Mouse (Mus musculus): Measurements from ENCODE around the gene Nde1.
"Not testable (repeated sequence)": the region's sequence is repeated elsewhere in the genome, so short reads cannot be mapped to it uniquely, and the experiment has no call there.

The Nde1 gene

GRCm38 (mm10) chr16:14162988-14163416, at the start of gene Nde1, which contains the start of gene Marf1:
Gene Nde1, plus strand, starts transcription at chr16:14163275.
Gene Marf1, minus strand, starts transcription at chr16:14163351.
- peak; percentile 88 for DNase-seq (ENCODE audit: low spot score)

- DNase-seq (ENCODE audit: low spot score) = no peak
These were observed 45.8 kb upstream of the Nde1 start for GRCm38 (mm10) chr16:14117299-14117698.

GRCm38 (mm10) chr16:14120941-14121340, 42.1 kb upstream of the Nde1 start:
- DNase-seq (ENCODE audit: low spot score) = no peak

GRCm38 (mm10) chr16:14121563-14121962, 41.5 kb upstream of the Nde1 start:
- no peak for DNase-seq (ENCODE audit: low spot score)

GRCm38 (mm10) chr16:14122586-14122985, 40.5 kb upstream of the Nde1 start:
- no peak for DNase-seq (ENCODE audit: low spot score)

- no peak for DNase-seq (ENCODE audit: low spot score)
These were observed 39.2 kb upstream of the Nde1 start for GRCm38 (mm10) chr16:14123901-14124300.

- no peak for DNase-seq (ENCODE audit: low spot score)
These were observed 38.4 kb upstream of the Nde1 start for GRCm38 (mm10) chr16:14124709-14125108.

- DNase-seq (ENCODE audit: low spot score) = no peak
These were observed 37.8 kb upstream of the Nde1 start for GRCm38 (mm10) chr16:14125253-14125652.

- DNase-seq (ENCODE audit: low spot score) = no peak
These were observed 34.1 kb upstream of the Nde1 start for GRCm38 (mm10) chr16:14128977-14129376.

GRCm38 (mm10) chr16:14130796-14131195, 32.3 kb upstream of the Nde1 start:
- no peak for DNase-seq (ENCODE audit: low spot score)

- no peak for DNase-seq (ENCODE audit: low spot score)
These were observed 31.7 kb upstream of the Nde1 start for GRCm38 (mm10) chr16:14131376-14131775.

- no peak for DNase-seq (ENCODE audit: low spot score)
These were observed 31.2 kb upstream of the Nde1 start for GRCm38 (mm10) chr16:14131838-14132237.

GRCm38 (mm10) chr16:14135014-14135413, 28.1 kb upstream of the Nde1 start:
- no peak for DNase-seq (ENCODE audit: low spot score)

- no peak for DNase-seq (ENCODE audit: low spot score)
These were observed 25.0 kb upstream of the Nde1 start for GRCm38 (mm10) chr16:14137976-14138561.

- no peak for DNase-seq (ENCODE audit: low spot score)
These were observed 24.0 kb upstream of the Nde1 start for GRCm38 (mm10) chr16:14139106-14139505.

- no peak for DNase-seq (ENCODE audit: low spot score)
These were observed 19.8 kb upstream of the Nde1 start for GRCm38 (mm10) chr16:14143298-14143697.

GRCm38 (mm10) chr16:14147712-14148111, 15.4 kb upstream of the Nde1 start:
- DNase-seq (ENCODE audit: low spot score) = no peak

- DNase-seq (ENCODE audit: low spot score) = no peak
These were observed 11.4 kb upstream of the Nde1 start for GRCm38 (mm10) chr16:14151718-14152117.

- not testable (repeated sequence) for DNase-seq (ENCODE audit: low spot score)
These were observed 7.4 kb upstream of the Nde1 start for GRCm38 (mm10) chr16:14155638-14156037.

- no peak for DNase-seq (ENCODE audit: low spot score)
These were observed 6.8 kb upstream of the Nde1 start for GRCm38 (mm10) chr16:14156312-14156711.

GRCm38 (mm10) chr16:14158536-14158935, 4.5 kb upstream of the Nde1 start:
- DNase-seq (ENCODE audit: low spot score) = no peak

- peak; percentile 98 for DNase-seq (ENCODE audit: low spot score)
These were observed 3.9 kb upstream of the Nde1 start for GRCm38 (mm10) chr16:14158936-14159745.

GRCm38 (mm10) chr16:14159746-14160131, 3.3 kb upstream of the Nde1 start:
- DNase-seq (ENCODE audit: low spot score) = peak; percentile 53

- no peak for DNase-seq (ENCODE audit: low spot score)
These were observed 2.1 kb upstream of the Nde1 start for GRCm38 (mm10) chr16:14160941-14161340.

Measured in spleen, adult 12 weeks (tissue).